Mouse (Mus musculus): ENCODE results near the gene Kif6. TPM values are rescaled to one million over a fixed set of nuclear protein-coding genes. Genes with fewer than 3 reads are reported as not detected.
A peak's percentile ranks its signal among the peaks of the same experiment; 100 is the strongest.

The Kif6 gene
- polyA plus RNA-seq, 1 experiment from 2014 or later = 2.5 TPM

DNA sequence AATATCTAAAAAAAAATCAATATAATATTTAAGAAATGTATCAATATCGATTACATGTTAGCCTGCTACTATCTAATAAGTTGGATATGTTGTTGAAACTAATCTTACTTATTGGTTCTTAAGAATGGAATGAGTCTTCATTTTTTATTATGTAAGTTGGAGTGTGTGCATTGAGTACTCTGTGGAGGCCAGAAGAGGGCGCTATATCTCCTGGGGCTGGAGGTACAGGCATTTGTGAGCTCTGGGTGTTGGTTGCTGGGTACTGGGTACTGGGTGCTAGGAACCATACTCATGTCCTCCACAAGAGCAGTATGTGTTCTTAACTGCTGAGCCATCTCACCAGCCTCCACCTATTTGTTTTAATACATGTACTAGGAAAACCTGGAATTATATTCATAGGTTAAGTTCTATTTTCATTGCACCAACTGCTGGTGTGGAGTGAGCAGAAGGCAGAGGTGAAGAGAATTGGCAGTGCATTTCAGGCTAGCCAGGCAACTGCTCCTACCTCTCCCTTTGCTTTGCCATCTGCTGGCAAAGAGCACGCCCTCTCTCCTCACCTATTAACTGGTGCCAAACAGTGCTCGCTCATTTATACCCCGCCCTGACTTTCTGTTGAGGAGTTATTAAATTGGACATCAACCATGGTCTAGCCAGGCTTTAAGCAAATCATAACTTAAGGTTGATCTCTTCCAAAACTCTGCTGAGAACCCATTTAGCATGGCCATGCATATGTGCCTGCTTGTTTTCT, 199.1 kb downstream of the Kif6 start:
- Histone ChIP-seq H3K4me2 (no peak overlapping the region), H3K27me3 (replicated peaks) (no peaks in the 10 kb centered on the region), H3K9me3 (replicated peaks) (no peaks in the 10 kb centered on the region), H3K27ac (ENCODE audit: poor library complexity, severe bottlenecking) (no peak overlapping the region), H3K36me3 (no peaks in the 10 kb centered on the region), H3K4me1 (replicated peaks) (peaks cover 9% of the 10 kb centered on the region; the same call in 1 of the 2 replicates), H3K9ac (no peak overlapping the region), H3K4me3 (no peak overlapping the region)
- 82% methylated on average over 5 of the region's 5 CpGs for WGBS
- no peak for ATAC-seq (ENCODE audit: insufficient number of reproducible peaks, low FRiP score)

DNA sequence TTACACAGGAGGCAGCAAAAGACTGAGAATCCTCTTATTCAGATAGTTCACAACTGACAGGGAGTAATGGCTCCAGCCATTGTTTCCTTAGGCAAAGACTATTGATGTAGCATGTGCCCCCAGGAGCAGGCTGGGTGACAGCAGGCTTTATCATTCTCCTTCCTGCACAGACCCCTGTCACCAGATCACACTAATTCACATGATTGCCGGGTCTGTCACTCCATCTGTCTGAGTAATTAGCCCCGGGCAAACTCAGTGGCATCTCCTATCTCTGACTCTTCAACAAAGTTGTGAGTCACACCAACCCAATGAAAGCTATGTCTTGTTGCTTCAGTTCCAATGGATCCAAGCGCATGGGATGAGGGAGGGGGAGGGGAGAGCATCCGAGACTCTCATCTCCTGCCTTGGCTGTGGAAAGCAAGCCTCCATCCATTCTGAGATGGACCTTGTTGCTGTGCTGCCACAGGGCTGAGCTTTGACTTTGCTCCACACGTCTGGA, 201.2 kb downstream of the Kif6 start:
- H3K4me3 ChIP-seq = no peak overlapping the region
- 18% methylated on average over 5 of the region's 5 CpGs for WGBS
- H3K36me3 ChIP-seq = no peaks in the 10 kb centered on the region
- H3K27me3 ChIP-seq (replicated peaks) = no peaks in the 10 kb centered on the region
- ATAC-seq (ENCODE audit: insufficient number of reproducible peaks, low FRiP score) = no peak
- H3K4me1 ChIP-seq (replicated peaks) = peaks cover 9% of the 10 kb centered on the region; the same call in 1 of the 2 replicates
- no peak overlapping the region for H3K9ac ChIP-seq
- H3K27ac ChIP-seq (ENCODE audit: poor library complexity, severe bottlenecking) = no peak overlapping the region
- H3K9me3 ChIP-seq (replicated peaks) = no peaks in the 10 kb centered on the region
- H3K4me2 ChIP-seq = no peak overlapping the region

GRCm38 (mm10) chr17:49816703-49817102, 201.8 kb downstream of the Kif6 start:
- Histone ChIP-seq H3K27ac (ENCODE audit: poor library complexity, severe bottlenecking) (no peak overlapping the region), H3K4me1 (replicated peaks) (peaks cover 9% of the 10 kb centered on the region; the same call in 1 of the 2 replicates)

DNA sequence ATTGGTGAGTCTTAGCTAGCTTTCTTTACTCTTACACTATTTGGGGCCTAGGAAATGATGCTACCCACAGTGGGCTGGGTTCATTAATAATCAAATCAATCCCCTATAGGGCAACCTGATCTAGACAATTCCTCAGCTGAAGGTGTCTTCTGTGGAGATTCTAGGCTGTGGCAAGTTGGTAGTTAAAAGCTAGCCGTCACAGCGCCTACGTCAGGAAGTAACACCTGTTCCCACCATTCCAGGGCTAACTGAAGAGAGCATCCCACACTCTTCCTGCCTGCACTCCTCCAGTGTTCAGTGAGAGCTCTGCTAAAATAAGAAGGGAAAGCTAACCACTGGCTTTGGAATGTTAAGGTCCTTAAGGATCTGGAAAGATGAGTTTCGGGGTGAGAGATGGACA, 205.3 kb downstream of the Kif6 start:
- ATAC-seq (ENCODE audit: insufficient number of reproducible peaks, low FRiP score) = no peak
- H3K4me1 ChIP-seq (replicated peaks) = peaks cover 24% of the 10 kb centered on the region
- H3K27me3 ChIP-seq (replicated peaks) = no peaks in the 10 kb centered on the region
- H3K9me3 ChIP-seq (replicated peaks) = no peaks in the 10 kb centered on the region
- H3K9ac ChIP-seq = no peak overlapping the region
- H3K4me2 ChIP-seq = no peak overlapping the region
- WGBS = 68% methylated on average over 4 of the region's 4 CpGs
- no peaks in the 10 kb centered on the region for H3K36me3 ChIP-seq
- H3K4me3 ChIP-seq = no peak overlapping the region
- H3K27ac ChIP-seq (ENCODE audit: poor library complexity, severe bottlenecking) = no peak overlapping the region

More at GRCm38 (mm10) chr17:49816703-49817102, 201.8 kb downstream of the Kif6 start:
- H3K9me3 ChIP-seq (replicated peaks) = no peaks in the 10 kb centered on the region
- H3K4me3 ChIP-seq = no peak overlapping the region
- no peak overlapping the region for H3K9ac ChIP-seq
- no peak for ATAC-seq (ENCODE audit: insufficient number of reproducible peaks, low FRiP score)
- no peaks in the 10 kb centered on the region for H3K27me3 ChIP-seq (replicated peaks)
- H3K36me3 ChIP-seq = no peaks in the 10 kb centered on the region
- WGBS = 51% methylated on average over 5 of the region's 5 CpGs
- H3K4me2 ChIP-seq = no peak overlapping the region

- WGBS = 20% methylated on average over 6 of the region's 6 CpGs
- Histone ChIP-seq H3K27me3 (replicated peaks) (no peaks in the 10 kb centered on the region), H3K9me3 (replicated peaks) (no peaks in the 10 kb centered on the region), H3K36me3 (no peaks in the 10 kb centered on the region), H3K27ac (ENCODE audit: poor library complexity, severe bottlenecking) (peak overlapping the region; percentile 66), H3K4me1 (replicated peaks) (peaks cover 32% of the 10 kb centered on the region), H3K9ac (no peak overlapping the region), H3K4me2 (no peak overlapping the region), H3K4me3 (no peak overlapping the region)
- peak; percentile 39 for ATAC-seq (ENCODE audit: insufficient number of reproducible peaks, low FRiP score)
These were observed 209.4 kb downstream of the Kif6 start for GRCm38 (mm10) chr17:49824142-49824840.

GRCm38 (mm10) chr17:49824841-49825450, 210.0 kb downstream of the Kif6 start:
- Histone ChIP-seq H3K9me3 (replicated peaks) (no peaks in the 10 kb centered on the region), H3K4me3 (no peak overlapping the region), H3K36me3 (no peaks in the 10 kb centered on the region), H3K27ac (ENCODE audit: poor library complexity, severe bottlenecking) (peak overlapping the region; percentile 66; the same call in 1 of the 2 replicates), H3K27me3 (replicated peaks) (no peaks in the 10 kb centered on the region), H3K4me2 (no peak overlapping the region), H3K4me1 (replicated peaks) (peaks cover 37% of the 10 kb centered on the region), H3K9ac (no peak overlapping the region)
- ATAC-seq (ENCODE audit: insufficient number of reproducible peaks, low FRiP score) = no peak
- WGBS = 74% methylated on average over 7 of the region's 7 CpGs

GRCm38 (mm10) chr17:49825831-49826230, 210.9 kb downstream of the Kif6 start:
- 61% methylated on average over 5 of the region's 5 CpGs for WGBS
- H3K4me1 ChIP-seq (replicated peaks) = peaks cover 46% of the 10 kb centered on the region

DNA sequence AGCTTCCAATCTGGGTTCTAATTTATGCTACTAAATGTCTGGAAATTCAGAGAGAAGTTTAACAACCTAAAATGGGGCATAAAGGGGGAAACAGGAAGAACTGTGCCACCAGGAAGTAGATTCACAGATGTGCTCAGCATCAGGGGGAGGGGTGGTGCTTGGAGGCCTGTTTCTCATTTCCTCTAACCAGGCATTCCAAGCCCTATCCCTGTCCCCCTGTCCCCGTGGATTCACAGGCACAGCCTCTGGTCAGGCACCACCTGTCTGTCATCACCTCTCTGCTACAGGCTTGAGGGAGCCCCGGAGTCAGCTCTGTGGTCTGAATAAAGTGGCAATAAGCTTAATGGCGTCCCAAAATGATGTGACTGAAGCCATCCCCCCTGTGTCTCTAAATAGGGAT, 216.8 kb downstream of the Kif6 start:
- H3K27ac ChIP-seq (ENCODE audit: poor library complexity, severe bottlenecking) = no peak overlapping the region
- no peaks in the 10 kb centered on the region for H3K36me3 ChIP-seq
- H3K9ac ChIP-seq = no peak overlapping the region
- 0 out of 2 replicates have a peak, but pooled peaks have one; percentile 48 for ATAC-seq (ENCODE audit: insufficient number of reproducible peaks, low FRiP score)
- no peaks in the 10 kb centered on the region for H3K27me3 ChIP-seq (replicated peaks)
- H3K4me1 ChIP-seq (replicated peaks) = peaks cover 38% of the 10 kb centered on the region
- 16% methylated on average over 3 of the region's 3 CpGs for WGBS
- H3K9me3 ChIP-seq (replicated peaks) = no peaks in the 10 kb centered on the region
- no peak overlapping the region for H3K4me3 ChIP-seq
- no peak overlapping the region; the same call in 1 of the 2 replicates for H3K4me2 ChIP-seq

More at GRCm38 (mm10) chr17:49825831-49826230, 210.9 kb downstream of the Kif6 start:
- no peaks in the 10 kb centered on the region for H3K27me3 ChIP-seq (replicated peaks)
- H3K9me3 ChIP-seq (replicated peaks) = no peaks in the 10 kb centered on the region
- H3K4me2 ChIP-seq = no peak overlapping the region
- H3K4me3 ChIP-seq = no peak overlapping the region
- H3K9ac ChIP-seq = no peak overlapping the region
- no peak for ATAC-seq (ENCODE audit: insufficient number of reproducible peaks, low FRiP score)
- no peak overlapping the region for H3K27ac ChIP-seq (ENCODE audit: poor library complexity, severe bottlenecking)
- no peaks in the 10 kb centered on the region for H3K36me3 ChIP-seq

DNA sequence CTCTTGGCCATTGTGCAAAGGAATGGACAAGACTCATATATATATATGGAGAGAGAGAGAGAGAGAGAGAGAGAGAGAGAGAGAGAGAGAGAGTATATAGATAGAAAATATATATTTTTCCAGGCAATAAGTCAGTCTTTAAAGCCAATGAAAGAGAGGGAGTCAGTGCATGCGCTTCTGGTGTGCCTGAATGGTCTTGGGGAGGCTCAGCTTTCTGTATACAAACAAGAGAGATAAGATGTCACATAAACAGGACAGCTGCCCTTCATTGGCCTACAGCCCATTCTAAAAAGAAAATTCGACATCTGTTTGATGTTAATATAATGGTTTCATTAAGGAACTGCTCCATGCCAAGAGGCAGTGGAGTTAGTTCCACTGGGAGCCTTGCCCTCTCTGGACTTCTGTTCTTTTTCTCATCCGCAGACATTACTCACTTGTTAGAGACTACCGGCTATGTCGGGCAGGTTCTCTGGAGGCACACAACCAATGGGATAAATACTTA, 219.2 kb downstream of the Kif6 start:
- no peak overlapping the region for H3K27ac ChIP-seq (ENCODE audit: poor library complexity, severe bottlenecking)
- no peak overlapping the region for H3K4me3 ChIP-seq
- 82% methylated on average over 5 of the region's 5 CpGs for WGBS
- no peak overlapping the region for H3K4me2 ChIP-seq
- H3K4me1 ChIP-seq (replicated peaks) = peaks cover 36% of the 10 kb centered on the region
- no peaks in the 10 kb centered on the region for H3K27me3 ChIP-seq (replicated peaks)
- ATAC-seq (ENCODE audit: insufficient number of reproducible peaks, low FRiP score) = no peak
- H3K36me3 ChIP-seq = no peaks in the 10 kb centered on the region
- H3K9ac ChIP-seq = no peak overlapping the region
- no peaks in the 10 kb centered on the region for H3K9me3 ChIP-seq (replicated peaks)

DNA sequence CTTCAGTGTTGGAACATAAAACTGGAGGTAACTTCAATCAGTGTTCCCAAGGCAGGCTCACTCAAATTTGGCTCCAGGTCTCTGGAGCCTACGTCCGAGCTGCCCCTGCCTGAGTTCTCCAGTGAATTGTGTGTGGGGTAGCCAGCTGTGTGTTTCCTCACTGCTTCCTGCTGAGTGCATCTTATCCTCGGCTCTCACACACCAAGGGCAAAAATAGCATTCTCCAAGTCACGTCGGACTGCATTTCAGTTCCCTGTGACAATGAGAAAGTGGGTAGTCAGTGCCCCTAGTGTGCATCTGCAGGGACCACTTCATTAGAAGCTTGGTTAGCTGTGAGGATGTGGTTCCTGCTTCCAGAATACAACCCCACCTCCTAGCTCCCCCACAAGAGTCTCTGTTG, 222.5 kb downstream of the Kif6 start:
- Histone ChIP-seq H3K9me3 (replicated peaks) (no peaks in the 10 kb centered on the region), H3K4me3 (no peak overlapping the region), H3K27me3 (replicated peaks) (no peaks in the 10 kb centered on the region), H3K27ac (ENCODE audit: poor library complexity, severe bottlenecking) (peak overlapping the region; percentile 39; the same call in 1 of the 2 replicates), H3K4me2 (no peak overlapping the region), H3K36me3 (no peaks in the 10 kb centered on the region), H3K4me1 (replicated peaks) (peaks cover 11% of the 10 kb centered on the region), H3K9ac (no peak overlapping the region)
- ATAC-seq (ENCODE audit: insufficient number of reproducible peaks, low FRiP score) = no peak
- 25% methylated on average over 5 of the region's 5 CpGs for WGBS

GRCm38 (mm10) chr17:49839243-49839642, 224.3 kb downstream of the Kif6 start:
- Histone ChIP-seq H3K27ac (ENCODE audit: poor library complexity, severe bottlenecking) (no peak overlapping the region), H3K27me3 (replicated peaks) (no peaks in the 10 kb centered on the region), H3K9ac (no peak overlapping the region), H3K4me3 (no peak overlapping the region), H3K4me1 (replicated peaks) (peaks cover 14% of the 10 kb centered on the region), H3K4me2 (no peak overlapping the region), H3K9me3 (replicated peaks) (no peaks in the 10 kb centered on the region), H3K36me3 (no peaks in the 10 kb centered on the region)
- WGBS = 67% methylated on average over 3 of the region's 3 CpGs
- ATAC-seq (ENCODE audit: insufficient number of reproducible peaks, low FRiP score) = no peak
